Mouse (Mus musculus): ENCODE measurements at regions not wholly inside any gene's neighbourhood (a gene's known extent, or its start where the extent isn't known, plus 50 kb on each side); places are given as distances from the start of the nearest gene placed in this dataset.

GRCm38 (mm10) chr8:114063566-114063965, 69.8 kb upstream of the Nudt7 start:
- DNase-seq (ENCODE audit: low spot score): no peak

- DNase-seq (ENCODE audit: low spot score): no peak
Observed at GRCm38 (mm10) chr8:114072330-114072729, 61.0 kb upstream of the Nudt7 start.

GRCm38 (mm10) chr8:114074122-114074521, 59.2 kb upstream of the Nudt7 start:
- no peak for DNase-seq (ENCODE audit: low spot score)

- DNase-seq (ENCODE audit: low spot score): no peak
Observed at GRCm38 (mm10) chr8:114076701-114077100, 56.7 kb upstream of the Nudt7 start.

GRCm38 (mm10) chr8:114081049-114081756, 52.2 kb upstream of the Nudt7 start:
- peak; percentile 14 for DNase-seq (ENCODE audit: low spot score)

GRCm38 (mm10) chr8:114081757-114082059, 51.6 kb upstream of the Nudt7 start:
- no peak for DNase-seq (ENCODE audit: low spot score)
